Mouse (Mus musculus): Measurements from ENCODE around the gene Asic2.

- no peak for TF ChIP-seq CTCF (conservative IDR thresholded peaks at IDR 0.05; ENCODE audit: low read length)
- TF ChIP-seq NANOG (IDR thresholded peaks at IDR 0.05; ENCODE audit: borderline replicate concordance, low read length), result no peak
- no peak for TF ChIP-seq POU5F1 (IDR thresholded peaks at IDR 0.05; ENCODE audit: borderline replicate concordance, low read length)
These were observed 884.4 kb downstream of the Asic2 start for GRCm38 (mm10) chr11:81083822-81084221.

Measured in E14TG2a.4 (cell line).